Mouse (Mus musculus) E14TG2a.4 (cell line): ENCODE results near the gene Igf1r.

Experiments used
- CTCF ChIP-seq: conservative IDR thresholded peaks from 2 replicates; pipeline ENCODE4 v1.5.1; 2014; ENCODE audit warnings: low read length
- NANOG ChIP-seq: IDR thresholded peaks from 2 replicates; pipeline ENCODE4 v1.6.1; 2014; ENCODE audit warnings: borderline replicate concordance, low read length, mixed read lengths
- POU5F1 ChIP-seq: IDR thresholded peaks from 2 replicates; pipeline ENCODE4 v1.6.1; 2014; ENCODE audit warnings: low read length, borderline replicate concordance

DNA sequence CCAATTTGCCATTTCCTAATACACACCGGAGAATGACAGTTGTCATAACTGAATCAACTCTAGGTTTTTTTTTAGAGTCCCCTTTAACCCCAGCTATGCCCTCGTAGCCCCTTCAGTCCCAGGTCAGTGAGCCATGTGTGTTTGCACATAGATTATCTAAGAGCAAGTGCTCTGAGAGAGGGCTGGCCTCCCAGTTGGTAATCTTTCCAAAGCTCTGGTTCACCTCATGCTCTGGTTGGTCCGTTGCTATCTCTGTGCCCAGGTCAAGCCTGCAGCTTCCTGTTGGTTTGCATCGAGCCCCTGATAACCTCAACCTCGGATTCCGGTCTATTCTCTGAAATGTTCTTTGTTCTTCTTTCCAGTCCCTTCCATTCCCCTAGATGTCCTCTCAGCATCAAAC lies 236.6 kb downstream of the Igf1r start:
- TF ChIP-seq CTCF = no peak
- TF ChIP-seq NANOG = no peak
- TF ChIP-seq POU5F1 = no peak
